Mouse (Mus musculus): Measurements from ENCODE around the gene Rundc3b. TPM values are rescaled to one million over a fixed set of nuclear protein-coding genes. Genes with fewer than 3 reads are reported as not detected.
A peak's percentile ranks its signal among the peaks of the same experiment; 100 is the strongest.

Gene Rundc3b
- under 1 TPM in 1 of 2 experiments, not detected in 1; 0.17 TPM for total RNA-seq (2021)
- long read RNA-seq, experiment 1: 0 reads
- long read RNA-seq, experiment 2, partial matches to known transcripts: 0 of 1 reads
- long read RNA-seq, experiment 2, other reads (novel, unspliced or antisense): 1 of 1 reads

DNA sequence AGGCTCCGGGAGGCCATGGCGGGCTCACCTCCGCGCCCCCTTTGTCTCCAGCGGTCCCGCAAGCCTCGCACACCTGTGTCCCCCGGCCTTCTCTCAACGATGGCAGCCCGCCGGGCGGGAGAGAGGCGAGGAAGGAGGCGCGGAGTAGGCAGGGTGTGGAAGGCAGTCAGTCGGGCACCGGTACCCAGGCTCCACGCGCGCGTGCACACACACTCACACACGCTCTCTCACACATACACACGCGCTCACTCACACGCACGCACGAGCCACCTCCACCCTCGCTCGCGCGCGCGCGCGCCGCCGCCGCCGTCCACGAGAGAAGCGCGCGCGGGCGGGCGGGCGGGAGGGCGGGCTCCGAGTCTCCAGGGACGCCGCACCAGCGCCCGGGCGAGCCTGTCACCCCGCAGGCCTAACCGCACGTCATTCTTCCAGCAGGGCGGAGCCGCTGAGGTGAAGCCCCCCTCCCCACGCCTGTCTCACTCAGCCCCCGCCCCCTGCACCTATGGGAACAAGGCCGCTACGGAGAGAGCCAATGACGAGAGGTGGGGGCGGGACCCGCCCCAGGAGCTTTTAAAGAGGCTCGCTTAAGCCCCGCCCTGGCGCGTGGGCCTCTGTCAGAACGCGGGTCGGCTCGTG, at the start of gene Rundc3b:
TSS of gene Rundc3b (minus strand) at position 357 of the 636 bp plus-strand sequence.
- peak; percentile 72 for DNase-seq (ENCODE audit: low spot score)

DNA sequence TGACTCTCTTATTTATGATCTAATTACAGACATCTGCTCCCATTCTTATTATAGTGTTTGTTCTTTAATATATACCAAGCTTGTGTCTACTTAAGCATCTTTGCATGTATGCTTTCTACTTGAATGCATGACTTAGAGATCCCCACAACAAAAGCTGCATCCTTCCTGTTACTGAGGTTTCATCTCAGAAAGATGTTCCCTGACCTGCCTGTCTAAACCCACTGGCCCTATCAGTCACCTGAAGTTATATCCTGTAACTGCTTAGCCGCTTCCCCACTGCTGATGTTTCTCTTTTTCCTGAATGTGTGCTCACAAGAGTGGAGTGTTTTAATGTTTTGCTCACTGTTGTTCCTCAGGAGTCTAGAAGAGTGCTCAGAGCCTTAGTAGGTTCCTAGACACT, 46.9 kb upstream of the Rundc3b start:
- no peak for DNase-seq (ENCODE audit: low spot score)

DNA sequence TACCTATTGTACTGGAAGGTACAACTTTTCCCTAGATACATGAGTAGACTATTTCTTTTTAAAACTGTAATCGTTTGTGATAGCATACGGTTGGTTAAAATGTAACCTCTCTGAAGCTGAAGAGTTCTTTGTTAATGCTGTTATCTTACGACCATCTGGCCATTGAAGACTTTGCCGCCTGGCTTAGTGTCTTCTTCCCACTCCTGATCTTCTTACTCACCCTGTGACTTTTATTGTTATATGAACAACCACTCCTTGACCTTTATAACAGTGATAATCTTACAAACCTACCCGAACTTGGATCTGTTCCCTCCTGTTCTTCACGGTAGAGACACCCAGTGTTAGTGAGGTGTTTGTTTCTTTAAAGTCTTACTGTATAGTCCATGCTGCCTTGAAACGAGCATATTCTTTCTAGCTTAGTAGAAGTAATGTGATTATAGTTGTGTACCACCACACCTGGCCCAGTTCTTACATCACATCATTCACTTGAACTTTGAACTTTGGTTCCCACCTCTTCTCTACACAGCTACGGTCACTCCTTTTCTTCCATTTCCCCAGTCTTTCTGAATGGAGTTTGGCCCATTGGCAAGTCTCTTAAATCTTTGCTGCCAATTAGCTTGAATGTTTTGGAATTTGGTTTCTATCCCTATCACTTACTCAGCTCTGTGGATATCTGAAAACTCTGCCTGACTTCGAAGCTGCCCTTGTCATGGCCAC, 45.2 kb upstream of the Rundc3b start:
- no peak for DNase-seq (ENCODE audit: low spot score)

DNA sequence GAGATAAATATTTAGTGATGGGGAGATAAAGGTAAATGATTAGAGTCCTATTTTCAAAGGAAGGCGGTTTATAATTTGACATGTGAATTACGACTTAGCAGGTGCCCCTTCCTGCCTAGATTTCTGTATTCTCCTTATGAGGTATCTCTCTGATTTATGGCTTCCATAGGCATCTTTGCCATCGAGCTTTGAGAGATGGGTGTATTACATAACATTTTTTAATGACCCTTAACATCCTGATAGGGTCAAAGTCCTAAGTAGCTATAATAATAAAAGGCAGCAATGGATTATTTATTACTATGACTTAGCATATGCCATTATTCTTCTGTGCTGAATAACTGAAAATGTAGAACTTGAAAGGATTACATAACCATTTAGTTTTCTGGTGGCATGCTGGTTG, 41.9 kb upstream of the Rundc3b start:
- no peak for DNase-seq (ENCODE audit: low spot score)

DNA sequence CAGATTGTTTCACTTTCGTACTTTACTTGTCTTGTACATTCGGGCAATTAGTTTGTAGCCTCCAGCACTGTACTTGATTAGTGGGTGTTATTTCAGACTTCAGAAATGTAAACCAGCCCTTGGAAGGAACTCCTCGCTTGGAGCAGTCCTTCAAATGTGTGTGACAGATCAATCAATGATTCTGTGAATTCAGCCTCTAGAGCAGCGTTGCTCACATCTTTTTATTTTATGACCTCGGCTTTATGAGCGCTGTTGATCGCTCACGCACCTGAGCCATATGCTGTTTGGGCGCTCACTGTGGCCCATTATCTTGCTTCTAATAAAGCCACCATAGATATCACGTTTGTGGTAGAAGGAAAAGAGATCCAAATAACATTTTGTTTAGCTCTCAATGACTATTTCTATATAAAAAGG, 38.0 kb upstream of the Rundc3b start:
- DNase-seq (ENCODE audit: low spot score): no peak

DNA sequence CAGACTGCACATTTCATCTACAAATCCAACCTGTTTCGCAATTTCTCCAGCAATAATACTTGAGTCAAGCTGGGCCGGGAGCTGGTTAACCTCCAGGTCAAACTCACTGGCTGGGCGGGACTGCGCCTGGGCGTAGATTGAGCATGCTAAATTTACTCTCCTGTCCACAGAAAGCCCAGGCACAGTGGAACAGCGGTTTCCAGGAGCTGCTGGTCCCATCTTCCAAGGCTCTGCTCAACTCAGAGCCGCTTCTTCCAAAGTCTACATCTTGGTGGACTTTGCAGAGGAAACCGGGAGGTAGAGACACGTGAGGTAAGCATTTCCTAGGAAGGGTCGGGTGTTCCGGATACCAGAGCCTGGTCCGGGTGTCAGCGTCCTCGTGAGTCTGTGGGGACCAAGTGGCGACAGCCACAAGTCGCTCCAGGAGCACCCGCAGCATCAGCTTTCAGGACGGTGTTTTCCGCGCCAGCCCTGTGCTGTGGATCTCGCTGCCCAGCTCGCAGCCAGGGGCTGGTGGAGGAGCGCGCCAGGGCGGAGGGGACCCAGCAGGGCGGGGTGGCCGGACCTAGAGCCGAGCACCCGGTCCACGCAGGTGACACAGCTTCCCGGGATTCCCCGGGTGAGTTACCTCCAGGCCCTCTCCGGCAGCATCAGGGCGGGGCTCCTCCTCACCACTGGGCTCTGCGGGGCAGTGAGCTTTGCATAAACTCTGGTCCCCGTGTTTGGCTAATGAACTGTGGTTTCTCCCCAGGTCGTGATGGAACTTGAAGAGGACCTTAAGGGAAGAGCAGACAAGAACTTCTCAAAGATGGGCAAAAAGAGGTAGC, 37.4 kb upstream of the Rundc3b start, which contains the start of gene Abcb1a:
TSS of gene Abcb1a (plus strand) at position 167 of the 827 bp plus-strand sequence.
- peak; percentile 21 for DNase-seq (ENCODE audit: low spot score)

DNA sequence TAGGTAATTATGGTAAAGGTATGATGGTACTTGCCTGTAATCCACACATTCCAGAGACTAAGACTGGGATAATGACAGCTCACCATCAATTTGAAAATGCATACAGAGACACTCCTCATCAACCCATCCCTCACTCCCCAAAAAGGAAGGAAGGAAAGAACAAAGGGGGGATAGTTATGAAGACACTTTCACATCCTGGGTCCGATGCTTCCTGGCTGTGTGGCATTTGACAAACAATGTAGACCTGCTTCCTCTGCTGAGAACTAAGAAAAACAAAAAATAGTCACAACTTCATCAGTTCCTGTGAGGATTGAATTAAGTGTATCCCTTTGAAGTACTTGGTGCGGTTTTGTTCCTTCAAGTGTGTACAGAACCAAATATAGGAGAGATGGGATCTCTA, 29.3 kb upstream of the Rundc3b start:
- no peak for DNase-seq (ENCODE audit: low spot score)

DNA sequence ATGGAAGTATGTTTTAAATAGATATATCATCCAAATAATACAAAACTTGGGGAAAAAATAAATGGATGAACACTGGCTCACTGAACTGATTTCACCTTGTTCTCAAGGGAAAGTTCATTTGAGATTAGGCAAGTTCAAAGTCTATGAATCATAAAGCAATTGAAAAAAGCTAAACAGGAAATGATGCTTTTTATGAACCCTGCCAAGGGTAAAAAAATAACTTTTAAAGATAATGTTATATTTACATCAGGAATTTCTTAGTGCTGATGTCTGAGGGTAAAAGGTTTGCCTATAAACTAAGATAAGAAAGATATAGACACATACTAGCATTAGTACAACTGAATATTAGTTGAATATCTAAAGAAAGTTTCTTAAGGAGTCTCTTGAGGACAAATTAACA, 26.0 kb upstream of the Rundc3b start:
- no peak for DNase-seq (ENCODE audit: low spot score)

DNA sequence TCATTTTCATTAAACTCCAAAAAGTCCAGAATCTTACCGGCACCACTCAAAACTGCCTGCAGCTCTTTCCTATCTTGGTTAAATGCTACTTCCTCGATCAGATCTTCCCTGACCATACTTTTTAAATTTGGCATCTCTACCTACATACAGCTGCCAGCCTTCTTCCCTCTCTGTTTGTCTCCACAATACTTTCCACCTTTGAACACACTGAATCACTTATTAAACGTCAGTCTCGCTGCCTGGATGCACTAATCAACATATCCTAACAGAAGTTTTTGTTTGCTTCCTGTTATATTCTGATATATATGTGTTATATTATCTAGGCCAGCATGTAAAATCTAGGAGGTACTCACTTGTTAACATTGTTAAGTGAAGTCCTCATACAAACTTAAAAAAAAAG, 25.5 kb upstream of the Rundc3b start:
- no peak for DNase-seq (ENCODE audit: low spot score)

DNA sequence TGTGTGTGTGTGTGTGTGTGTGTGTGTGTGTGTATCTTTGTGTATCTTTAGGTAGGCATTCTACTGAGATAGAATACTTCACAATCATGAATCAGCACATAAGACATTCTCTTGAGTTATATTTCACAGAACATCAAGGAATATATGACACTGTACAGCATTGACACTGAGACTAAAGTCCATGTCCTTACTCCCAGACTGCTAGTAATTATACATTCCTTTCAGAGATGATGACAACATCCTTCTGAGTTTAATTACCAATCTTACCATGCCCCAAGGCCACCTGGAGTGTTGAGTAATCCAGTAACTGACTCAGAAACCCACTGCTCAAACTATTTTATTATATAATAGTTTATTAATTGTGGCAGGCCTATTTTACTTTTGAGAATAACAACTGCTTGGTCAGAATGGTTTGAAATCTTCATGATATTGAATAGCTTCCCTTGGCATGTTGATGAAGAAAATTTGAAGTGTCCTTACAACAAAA, 11.8 kb upstream of the Rundc3b start:
- DNase-seq (ENCODE audit: low spot score): no peak

DNA sequence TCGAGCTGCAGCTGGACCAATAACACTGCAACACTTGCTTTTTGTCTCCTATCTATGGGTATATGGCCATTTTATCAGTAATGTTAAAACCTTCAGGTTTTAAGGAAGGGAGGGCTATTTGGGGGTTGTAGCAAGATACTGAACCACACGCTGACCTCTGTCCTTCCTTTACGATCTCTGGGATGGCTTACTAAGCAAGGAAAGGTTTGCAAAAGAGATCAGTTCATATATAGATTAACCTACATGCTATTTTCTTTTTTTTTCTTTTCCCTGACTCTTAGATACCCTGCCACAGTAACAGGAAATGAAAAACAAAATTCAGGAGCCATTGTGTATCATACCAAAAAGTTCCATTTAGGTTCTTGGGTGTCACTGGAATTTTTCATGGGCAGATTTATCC, 10.1 kb upstream of the Rundc3b start:
- no peak for DNase-seq (ENCODE audit: low spot score)

DNA sequence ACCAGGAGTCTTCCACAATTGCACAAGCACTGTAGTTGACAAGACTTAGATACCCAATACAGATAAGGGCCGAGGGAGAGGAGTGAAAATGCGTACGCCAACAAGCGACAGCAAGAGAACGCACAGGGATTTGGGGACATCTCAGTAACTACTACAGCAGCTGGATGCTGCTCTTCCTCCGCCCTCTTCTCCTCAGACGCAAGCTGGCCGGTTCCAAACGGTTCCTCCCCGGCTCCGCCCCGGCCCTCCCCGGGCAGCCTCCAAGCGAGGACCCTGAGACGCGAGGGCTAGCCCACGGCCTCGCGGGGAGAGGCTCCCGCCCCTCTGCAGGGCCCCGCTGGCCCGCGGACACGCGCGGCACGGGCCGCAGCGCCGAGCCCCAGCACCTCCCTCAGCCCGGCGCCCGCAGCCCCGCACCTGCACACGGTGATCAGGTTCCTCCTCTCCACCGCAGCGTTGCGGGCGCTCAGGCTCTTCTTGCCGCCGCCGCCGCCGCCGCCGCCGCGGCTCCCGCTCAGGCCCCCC, 619 bp downstream of the Rundc3b start:
- peak; percentile 12 for DNase-seq (ENCODE audit: low spot score)

DNA sequence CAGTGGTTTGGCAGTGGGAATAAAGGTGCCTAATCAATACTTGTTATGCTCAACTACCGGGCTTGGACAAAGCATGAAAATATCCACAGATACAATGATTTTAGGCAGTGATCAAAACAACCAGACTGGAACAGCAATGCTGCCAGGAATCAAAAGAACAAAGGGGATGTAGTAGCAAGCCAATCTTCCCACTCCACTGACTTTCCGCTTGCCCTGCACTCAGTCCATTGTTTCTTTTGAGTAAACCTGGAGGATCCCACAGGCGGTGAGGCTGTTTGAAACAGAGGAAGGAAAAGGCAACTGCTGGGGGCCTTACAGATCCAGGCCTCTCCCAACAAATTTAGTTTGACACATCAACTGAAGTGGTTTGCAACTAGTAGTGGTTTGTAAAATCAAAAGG, 51.6 kb downstream of the Rundc3b start:
- DNase-seq (ENCODE audit: low spot score): no peak

DNA sequence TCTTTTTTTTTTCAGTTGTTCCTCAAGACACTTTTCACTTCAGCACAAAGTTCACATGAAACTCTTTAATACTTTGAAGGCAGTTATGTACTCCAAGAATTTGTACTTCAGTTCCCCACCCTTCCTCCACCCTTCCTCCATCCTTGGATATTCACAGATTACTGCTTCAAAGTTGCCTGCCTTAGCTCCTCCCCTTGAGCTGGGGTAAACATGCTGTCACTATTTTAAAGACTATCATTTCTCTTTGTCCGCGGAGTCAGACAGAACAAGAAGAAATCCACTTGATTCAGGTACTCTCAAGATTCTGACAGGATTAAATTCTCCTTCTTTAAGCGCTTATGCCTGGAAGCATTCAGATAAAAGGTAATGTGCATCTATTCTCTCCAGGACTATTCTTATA, 55.9 kb downstream of the Rundc3b start:
- DNase-seq (ENCODE audit: low spot score): no peak

DNA sequence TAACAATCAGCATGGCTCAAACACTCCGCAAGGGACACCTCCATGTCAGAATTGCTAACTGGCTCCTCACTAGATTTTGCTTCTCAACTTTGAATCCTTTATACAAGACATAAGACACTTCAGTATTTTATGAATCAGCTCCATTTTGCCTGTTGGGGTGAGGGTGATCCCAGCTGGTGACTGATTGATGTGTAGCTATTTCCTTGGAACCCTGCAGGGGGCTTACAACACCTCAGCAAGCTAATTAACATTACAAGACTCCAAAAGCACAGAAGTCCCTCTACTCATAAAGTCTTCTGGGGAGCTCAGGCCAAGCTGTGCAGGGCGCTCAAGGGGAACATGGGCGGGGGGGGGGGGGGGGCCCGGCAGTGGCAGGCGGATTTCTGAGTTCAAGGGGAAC, 78.2 kb downstream of the Rundc3b start:
- no peak for DNase-seq (ENCODE audit: low spot score)

DNA sequence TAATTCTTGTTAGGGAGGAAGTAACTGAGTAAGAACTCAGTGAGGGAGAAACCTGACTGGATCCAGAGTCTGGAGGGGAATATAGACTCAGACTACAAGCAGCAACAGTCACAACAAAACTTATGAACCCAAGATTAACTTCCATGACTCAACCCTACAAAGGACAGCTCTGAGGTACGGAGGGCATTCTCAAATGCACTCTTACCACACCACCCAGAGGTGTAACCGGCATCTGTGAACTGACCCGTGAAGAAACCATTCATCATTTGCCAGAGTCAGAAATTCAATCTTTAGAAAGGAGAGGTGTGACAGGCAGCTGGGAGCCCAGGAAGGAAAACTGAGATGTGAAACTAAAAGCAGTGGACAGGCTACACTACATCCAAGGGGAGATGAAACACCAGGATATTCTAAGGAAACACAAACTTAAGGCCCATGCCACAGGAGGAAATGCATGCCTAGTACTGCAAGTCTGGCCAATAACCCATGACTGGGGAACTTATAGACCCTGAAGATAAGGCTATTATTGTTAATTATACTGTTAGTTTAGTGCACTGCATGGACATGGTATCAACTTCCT, 80.0 kb downstream of the Rundc3b start:
- no peak for DNase-seq (ENCODE audit: low spot score)

DNA sequence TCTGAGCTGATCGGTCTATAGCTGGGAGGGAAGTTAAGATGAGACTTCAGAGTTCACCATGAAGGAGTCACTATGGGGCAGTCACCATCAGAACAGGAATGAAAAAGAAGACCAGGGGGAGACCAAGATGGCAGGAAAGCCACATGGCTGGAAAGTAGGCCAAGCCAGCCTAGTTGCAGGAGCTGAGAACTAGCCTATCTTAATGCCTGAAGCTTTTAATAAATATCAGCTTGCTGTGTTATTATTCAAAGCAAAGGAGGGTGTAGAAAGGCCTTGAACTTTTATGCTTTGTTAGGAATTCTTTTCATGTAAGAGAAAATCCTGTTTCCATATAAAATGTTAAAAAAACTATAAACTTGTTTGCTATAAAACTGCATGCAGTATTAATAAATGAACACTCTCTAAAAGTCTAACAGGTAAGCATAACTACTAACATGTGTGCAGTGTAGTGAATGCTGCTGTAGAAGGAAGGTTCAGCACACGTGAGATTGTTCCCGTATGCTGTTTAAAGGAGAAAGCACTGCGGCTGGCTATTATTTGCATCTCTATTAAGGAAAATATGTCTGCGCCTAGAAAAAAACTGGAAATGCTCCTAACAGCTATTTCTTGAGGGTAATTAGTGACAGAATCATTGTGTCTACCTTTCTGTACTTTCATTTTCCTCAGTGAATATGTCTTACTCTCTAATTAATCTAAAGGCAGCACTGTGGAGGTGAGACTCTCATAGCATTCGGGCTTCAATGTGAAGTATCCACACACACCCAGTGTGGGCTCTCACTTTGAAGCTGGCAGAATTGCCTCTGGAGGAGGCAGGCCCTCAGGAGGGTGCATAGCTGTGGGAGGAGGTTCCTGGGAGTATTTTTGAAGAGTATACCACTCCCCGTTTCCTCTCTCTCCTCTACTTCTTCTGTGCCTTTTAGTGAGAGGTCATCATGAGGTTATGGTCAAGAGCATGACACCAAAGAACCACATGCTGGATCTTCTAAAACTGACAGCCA, 81.3 kb downstream of the Rundc3b start:
- no peak for DNase-seq (ENCODE audit: low spot score)

DNA sequence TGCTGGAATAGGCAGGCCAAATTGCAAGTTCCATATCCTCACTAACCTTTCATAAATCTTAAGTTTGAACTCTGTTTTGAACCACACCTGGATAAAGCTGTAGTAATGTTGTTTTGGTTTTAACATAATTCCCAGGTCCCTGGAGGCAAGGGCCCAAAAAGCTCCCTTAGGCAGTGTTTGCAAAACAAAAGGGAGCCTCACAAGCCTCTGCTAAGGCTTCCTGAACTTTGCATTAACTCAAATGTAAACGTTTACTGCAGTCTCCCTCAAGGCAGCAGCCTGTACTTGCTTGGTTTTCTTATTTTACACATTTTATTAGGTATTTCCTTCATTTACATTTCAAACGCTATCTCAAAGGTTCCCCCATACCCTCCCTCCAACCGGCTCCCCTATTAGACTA, 103.7 kb downstream of the Rundc3b start:
- no peak for DNase-seq (ENCODE audit: low spot score)

DNA sequence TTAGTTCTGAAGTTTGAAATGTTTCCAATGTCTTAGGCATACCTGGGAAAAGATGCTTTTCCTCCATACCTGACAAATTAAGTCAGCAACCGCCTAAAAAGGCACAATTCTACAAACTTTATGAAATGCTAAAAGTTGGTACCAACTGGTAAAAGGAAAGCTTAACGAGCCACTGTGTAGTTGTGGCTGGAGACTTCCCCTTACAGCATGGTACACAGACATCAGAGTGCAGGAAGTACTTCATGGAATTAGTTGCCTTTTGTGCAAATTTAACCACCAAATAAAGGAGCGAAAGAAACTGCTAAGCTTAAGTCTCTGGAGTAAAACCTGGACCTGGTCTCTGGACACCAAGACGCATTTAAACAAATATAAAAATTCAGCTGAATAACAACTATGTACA, 131.0 kb downstream of the Rundc3b start:
- DNase-seq (ENCODE audit: low spot score): no peak

DNA sequence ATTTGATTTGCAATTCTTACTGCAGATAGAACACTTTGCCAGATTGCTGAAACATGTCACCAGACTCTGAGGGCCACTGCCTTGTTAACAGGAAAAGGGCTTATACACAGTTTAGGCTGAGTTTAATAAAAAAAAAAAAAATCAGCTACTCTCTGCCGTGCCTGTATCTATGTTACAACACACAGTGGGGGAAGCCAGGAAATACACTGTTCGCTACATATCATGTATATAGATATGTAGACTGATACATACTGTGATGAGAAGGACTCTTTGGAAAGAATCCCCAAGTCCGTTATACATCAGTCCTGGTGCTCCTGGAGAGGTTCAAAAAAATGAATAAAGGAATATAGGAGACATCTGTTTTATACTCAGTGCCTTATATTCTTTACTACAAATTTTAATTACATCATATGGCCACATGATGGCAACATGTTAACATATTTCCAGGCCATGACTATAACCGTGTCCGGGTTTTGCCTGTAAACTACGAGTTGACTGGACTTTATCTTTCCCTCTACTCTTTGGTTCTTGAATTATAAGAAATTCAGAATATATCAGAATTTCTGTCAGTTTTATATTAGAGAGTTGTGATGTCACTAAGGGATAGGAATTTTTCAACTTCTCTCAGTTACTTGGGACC, 133.2 kb downstream of the Rundc3b start:
- no peak for DNase-seq (ENCODE audit: low spot score)
